Mouse (Mus musculus): Measurements from ENCODE around the gene Mcm9. TPM values are rescaled to one million over a fixed set of nuclear protein-coding genes. Genes with fewer than 3 reads are reported as not detected.

The Mcm9 gene
- polyA plus RNA-seq, 1 experiment from 2014 or later: 7.9 TPM

GRCm38 (mm10) chr10:53605328-53605727, 24.9 kb downstream of the Mcm9 start:
- Histone ChIP-seq H3K36me3 (ENCODE audit: insufficient read depth, low read length) (peaks cover 31% of the 10 kb centered on the region; the same call in 1 of the 2 replicates), H3K27me3 (ENCODE audit: insufficient read depth, low read length) (no peaks in the 10 kb centered on the region), H3K27ac (no peak overlapping the region), H3K4me2 (ENCODE audit: low read length) (no peak overlapping the region), H3K9ac (ENCODE audit: low read depth, low read length) (no peak overlapping the region), H3K4me3 (replicated peaks; ENCODE audit: low read depth, low read length) (no peak overlapping the region), H3K9me3 (replicated peaks; ENCODE audit: low read length) (no peaks in the 10 kb centered on the region), H3K4me1 (replicated peaks; ENCODE audit: insufficient read depth, low read length) (no peaks in the 10 kb centered on the region)
- WGBS: 65% methylated on average over 2 of the region's 2 CpGs
- TF ChIP-seq CTCF (IDR thresholded peaks at IDR 0.05; ENCODE audit: low read depth): 0 out of 2 replicates have a peak, but pooled peaks have one; percentile 19
- DNase-seq (ENCODE audit: low spot score) (no peak), ATAC-seq (replicated peaks; ENCODE audit: low FRiP score, low read depth) (no peak)

- Histone ChIP-seq H3K4me1 (replicated peaks; ENCODE audit: insufficient read depth, low read length) (peaks cover 10% of the 10 kb centered on the region), H3K4me2 (ENCODE audit: low read length) (peak overlapping the region; percentile 43), H3K36me3 (ENCODE audit: insufficient read depth, low read length) (0 out of 2 replicates have a peak, but pooled peaks cover 8% of the 10 kb centered on the region), H3K9ac (ENCODE audit: low read depth, low read length) (no peak overlapping the region), H3K9me3 (replicated peaks; ENCODE audit: low read length) (no peaks in the 10 kb centered on the region), H3K4me3 (replicated peaks; ENCODE audit: low read depth, low read length) (no peak overlapping the region), H3K27me3 (ENCODE audit: insufficient read depth, low read length) (no peaks in the 10 kb centered on the region), H3K27ac (no peak overlapping the region)
- DNase-seq (ENCODE audit: low spot score) (peak; percentile 44), ATAC-seq (replicated peaks; ENCODE audit: low FRiP score, low read depth) (no peak)
- 50% methylated on average over 5 of the region's 5 CpGs for WGBS
- no peak; the same call in 1 of the 2 replicates for TF ChIP-seq CTCF (IDR thresholded peaks at IDR 0.05; ENCODE audit: low read depth)
These were observed 31.4 kb downstream of the Mcm9 start for GRCm38 (mm10) chr10:53598821-53599220.

- WGBS: under 1% methylated on average over 88 of the region's 99 CpGs
- H3K4me3 ChIP-seq (replicated peaks; ENCODE audit: low read depth, low read length): peak overlapping the region; percentile 88
- H3K27ac ChIP-seq: peak overlapping the region; percentile 99
- peak; percentile 63 for DNase-seq (ENCODE audit: low spot score)
- no peaks in the 10 kb centered on the region for H3K27me3 ChIP-seq (ENCODE audit: insufficient read depth, low read length)
- peak overlapping the region; percentile 80 for H3K4me2 ChIP-seq (ENCODE audit: low read length)
- peak; percentile 19 for ATAC-seq (replicated peaks; ENCODE audit: low FRiP score, low read depth)
- H3K36me3 ChIP-seq (ENCODE audit: insufficient read depth, low read length): no peaks in the 10 kb centered on the region
- no peak for TF ChIP-seq CTCF (IDR thresholded peaks at IDR 0.05; ENCODE audit: low read depth)
- H3K9me3 ChIP-seq (replicated peaks; ENCODE audit: low read length): no peaks in the 10 kb centered on the region
- peaks cover 10% of the 10 kb centered on the region for H3K4me1 ChIP-seq (replicated peaks; ENCODE audit: insufficient read depth, low read length)
- peak overlapping the region; percentile 95 for H3K9ac ChIP-seq (ENCODE audit: low read depth, low read length)
These were observed 32.9 kb downstream of the Mcm9 start for GRCm38 (mm10) chr10:53597121-53597881.

- H3K36me3 ChIP-seq (ENCODE audit: insufficient read depth, low read length): no peaks in the 10 kb centered on the region
- no peaks in the 10 kb centered on the region for H3K27me3 ChIP-seq (ENCODE audit: insufficient read depth, low read length)
- under 1% methylated on average over 43 of the region's 52 CpGs for WGBS
- peak within 1 kb of the TSS; percentile 80 for H3K4me2 ChIP-seq (ENCODE audit: low read length)
- H3K9me3 ChIP-seq (replicated peaks; ENCODE audit: low read length): no peaks in the 10 kb centered on the region
- peak within 1 kb of the TSS; percentile 99 for H3K27ac ChIP-seq
- peak; percentile 78 for TF ChIP-seq CTCF (IDR thresholded peaks at IDR 0.05; ENCODE audit: low read depth)
- DNase-seq (ENCODE audit: low spot score): peak; percentile 99
- ATAC-seq (replicated peaks; ENCODE audit: low FRiP score, low read depth): peak; percentile 97
- peak within 1 kb of the TSS; percentile 88 for H3K4me3 ChIP-seq (replicated peaks; ENCODE audit: low read depth, low read length)
- H3K4me1 ChIP-seq (replicated peaks; ENCODE audit: insufficient read depth, low read length): peaks cover 10% of the 10 kb centered on the region
- H3K9ac ChIP-seq (ENCODE audit: low read depth, low read length): peak within 1 kb of the TSS; percentile 95
These were observed 33.5 kb downstream of the Mcm9 start, which contains the start of gene Asf1a for GRCm38 (mm10) chr10:53596677-53597120. TSS of gene Asf1a (plus strand) at chr10:53596757.

- H3K36me3 ChIP-seq (ENCODE audit: insufficient read depth, low read length): no peaks in the 10 kb centered on the region
- peak overlapping the region; percentile 96 for H3K27ac ChIP-seq
- DNase-seq (ENCODE audit: low spot score): peak; percentile 87
- peak; percentile 53 for ATAC-seq (replicated peaks; ENCODE audit: low FRiP score, low read depth)
- TF ChIP-seq CTCF (IDR thresholded peaks at IDR 0.05; ENCODE audit: low read depth): no peak
- peak overlapping the region; percentile 77 for H3K4me2 ChIP-seq (ENCODE audit: low read length)
- H3K9me3 ChIP-seq (replicated peaks; ENCODE audit: low read length): no peaks in the 10 kb centered on the region
- peak overlapping the region; percentile 79 for H3K9ac ChIP-seq (ENCODE audit: low read depth, low read length)
- H3K4me3 ChIP-seq (replicated peaks; ENCODE audit: low read depth, low read length): peak overlapping the region; percentile 88
- peaks cover 10% of the 10 kb centered on the region for H3K4me1 ChIP-seq (replicated peaks; ENCODE audit: insufficient read depth, low read length)
- WGBS: 3% methylated on average over 27 of the region's 27 CpGs
- H3K27me3 ChIP-seq (ENCODE audit: insufficient read depth, low read length): no peaks in the 10 kb centered on the region
These were observed 34.2 kb downstream of the Mcm9 start for GRCm38 (mm10) chr10:53595744-53596676.

GRCm38 (mm10) chr10:53585777-53586176, 44.5 kb downstream of the Mcm9 start:
- no peak for TF ChIP-seq CTCF (IDR thresholded peaks at IDR 0.05; ENCODE audit: low read depth)

More at GRCm38 (mm10) chr10:53585777-53586176, 44.5 kb downstream of the Mcm9 start:
- H3K4me2 ChIP-seq (ENCODE audit: low read length): no peak overlapping the region
- no peaks in the 10 kb centered on the region for H3K4me1 ChIP-seq (replicated peaks; ENCODE audit: insufficient read depth, low read length)
- ATAC-seq (replicated peaks; ENCODE audit: low FRiP score, low read depth) (no peak), DNase-seq (ENCODE audit: low spot score) (no peak)
- no peaks in the 10 kb centered on the region for H3K9me3 ChIP-seq (replicated peaks; ENCODE audit: low read length)
- H3K4me3 ChIP-seq (replicated peaks; ENCODE audit: low read depth, low read length): no peak overlapping the region
- no peak overlapping the region for H3K9ac ChIP-seq (ENCODE audit: low read depth, low read length)
- no peaks in the 10 kb centered on the region for H3K36me3 ChIP-seq (ENCODE audit: insufficient read depth, low read length)
- no peaks in the 10 kb centered on the region for H3K27me3 ChIP-seq (ENCODE audit: insufficient read depth, low read length)
- WGBS: 71% methylated on average over 3 of the region's 3 CpGs
- no peak overlapping the region for H3K27ac ChIP-seq

All from kidney, postnatal 0 days (tissue).